Mouse (Mus musculus) megakaryocyte progenitor cell, adult 5-6 weeks (primary cell): ENCODE data around the gene Myl10. TPM values are rescaled to one million over a fixed set of nuclear protein-coding genes. Genes with fewer than 3 reads are reported as not detected.
"Not testable (repeated sequence)": the region's sequence is repeated elsewhere in the genome, so short reads cannot be mapped to it uniquely, and the experiment has no call there.

Experiments
- ATAC-seq: replicated peaks from 2 replicates; pipeline ENCODE4 v1.8.0; 2016; ENCODE audit warnings: mild to moderate bottlenecking, moderate TSS enrichment, inconsistent platforms; ENCODE audit not compliant: poor library complexity
- total RNA-seq, 2 experiments: library from RNA; stranded (forward) in 1 of 2; stranded (reverse) in 1 of 2; fragments of 157-497, 149-512 nt in 1 of 2; fragments of 200-1000 nt in 1 of 2; gene quantifications; 2 replicates each; pipeline versions ENCODE4 v1.2.3 to v1.2.4; 2015 to 2017

Myl10 gene
- total RNA-seq (2015) (0.22 and 0.30 TPM in 2 replicates), total RNA-seq (2017) (0.54 TPM in 1 of 2 replicates, not detected in the other)

DNA sequence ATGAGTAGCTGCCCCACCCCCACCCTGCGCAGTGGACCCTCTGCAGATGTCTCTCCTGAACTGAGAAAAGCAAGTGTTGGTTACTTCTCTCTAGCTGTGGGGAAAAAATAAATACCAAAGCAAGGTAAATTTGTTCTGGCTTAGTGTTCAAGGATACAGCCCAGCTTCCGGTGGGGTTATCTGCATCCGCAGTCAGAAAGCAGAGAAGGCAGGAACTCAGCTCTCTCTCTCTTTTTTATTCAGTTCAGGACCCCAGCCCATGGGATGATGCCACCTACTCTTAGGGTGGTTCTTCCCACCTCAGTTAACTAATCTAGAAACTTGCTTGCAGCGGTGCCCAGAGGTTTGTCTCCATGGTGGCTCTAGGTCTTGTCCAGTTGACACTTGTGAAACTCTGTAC lies at the start of gene Myl10:
Myl10 (plus strand) TSS at position 363 of the 400 bp plus-strand sequence.
- ATAC-seq, result no peak

DNA sequence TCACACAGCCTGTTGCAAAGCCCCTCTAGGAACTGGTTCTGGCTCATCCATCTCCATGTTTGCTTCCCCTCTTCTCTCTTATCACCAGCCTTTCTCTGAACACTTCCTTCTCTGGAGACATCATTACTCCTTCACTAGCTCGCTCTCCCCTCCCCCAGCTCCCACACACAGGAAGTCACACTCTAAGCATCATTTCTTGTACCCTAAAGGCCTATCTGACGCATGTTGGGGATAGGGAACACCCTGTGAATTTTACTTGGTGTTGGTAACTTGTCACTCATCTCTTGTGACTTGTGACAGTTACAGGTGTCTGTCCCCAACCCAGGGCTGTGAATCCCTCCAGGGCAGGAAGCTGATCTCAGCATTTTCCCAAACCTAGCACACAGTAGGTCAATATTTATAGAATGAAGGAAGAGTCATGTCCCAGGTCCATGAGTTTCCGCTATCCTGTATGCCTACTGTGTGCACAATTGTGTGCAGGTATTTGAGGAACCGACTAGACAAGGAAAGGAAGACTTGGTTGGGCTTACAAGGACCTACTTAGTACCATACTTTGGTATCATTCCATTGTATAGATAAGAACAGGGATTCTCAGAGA lies 46.1 kb upstream of the Myl10 start:
- ATAC-seq, result 0 out of 2 replicates have a peak, but pooled peaks have one; percentile 9

DNA sequence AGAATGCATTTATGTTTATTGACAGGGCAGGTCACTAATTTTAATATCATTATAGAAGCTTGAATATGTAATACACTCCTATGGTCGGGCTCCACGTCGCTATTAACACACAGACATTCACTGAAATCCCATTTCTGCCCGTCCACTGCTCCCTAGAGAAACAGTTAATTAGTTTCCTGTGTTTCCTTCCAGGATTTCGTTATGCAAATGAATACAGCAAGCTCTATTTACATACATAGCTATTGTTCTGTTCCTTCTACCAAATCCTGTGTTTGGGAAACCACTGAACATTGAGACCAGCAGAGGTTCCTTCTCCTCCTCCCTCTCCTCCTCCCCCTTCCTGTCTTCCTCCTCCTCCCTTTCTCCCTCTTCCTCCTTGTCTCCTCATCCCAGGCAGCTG lies 43.9 kb upstream of the Myl10 start:
- ATAC-seq, result no peak

DNA sequence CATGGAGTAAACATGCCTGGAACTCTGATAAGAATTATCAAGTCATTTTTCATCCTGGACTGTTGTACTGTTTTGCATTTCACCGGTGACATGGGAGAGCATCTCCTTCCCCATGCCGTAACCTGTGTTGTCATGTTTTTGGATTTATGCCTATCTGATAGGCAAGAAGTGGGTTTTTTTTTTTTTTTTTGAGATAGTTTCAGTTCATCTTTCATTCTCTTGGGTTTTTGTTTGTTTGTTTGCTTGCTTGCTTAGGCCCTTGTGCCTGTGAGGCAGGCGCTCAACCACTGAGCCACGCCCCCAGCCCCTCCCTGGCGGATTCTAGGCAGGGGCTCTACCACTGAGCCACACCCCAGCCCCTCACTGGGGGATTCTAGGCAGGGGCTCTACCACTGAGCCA lies 43.3 kb upstream of the Myl10 start:
- ATAC-seq, result peak; percentile 50

DNA sequence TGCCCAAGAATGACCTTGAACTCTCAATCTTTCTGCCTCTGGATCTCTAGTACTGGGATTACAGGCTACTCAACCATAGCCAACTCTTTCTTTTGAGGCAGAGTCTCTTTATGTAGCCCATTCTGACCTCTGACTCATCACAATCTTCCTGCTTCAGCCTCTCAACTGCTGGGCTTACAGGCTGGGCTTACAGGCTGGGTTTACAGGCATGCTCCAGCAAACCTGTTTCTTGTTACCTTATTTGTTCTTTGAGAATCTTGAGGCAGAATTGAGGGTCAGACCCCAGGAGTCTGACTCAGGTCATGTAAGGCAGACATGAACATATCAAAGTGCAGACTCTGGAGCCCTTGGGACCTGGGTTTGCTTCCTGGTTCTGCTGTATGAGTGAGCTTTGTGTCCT lies 38.5 kb upstream of the Myl10 start:
- ATAC-seq, result no peak

DNA sequence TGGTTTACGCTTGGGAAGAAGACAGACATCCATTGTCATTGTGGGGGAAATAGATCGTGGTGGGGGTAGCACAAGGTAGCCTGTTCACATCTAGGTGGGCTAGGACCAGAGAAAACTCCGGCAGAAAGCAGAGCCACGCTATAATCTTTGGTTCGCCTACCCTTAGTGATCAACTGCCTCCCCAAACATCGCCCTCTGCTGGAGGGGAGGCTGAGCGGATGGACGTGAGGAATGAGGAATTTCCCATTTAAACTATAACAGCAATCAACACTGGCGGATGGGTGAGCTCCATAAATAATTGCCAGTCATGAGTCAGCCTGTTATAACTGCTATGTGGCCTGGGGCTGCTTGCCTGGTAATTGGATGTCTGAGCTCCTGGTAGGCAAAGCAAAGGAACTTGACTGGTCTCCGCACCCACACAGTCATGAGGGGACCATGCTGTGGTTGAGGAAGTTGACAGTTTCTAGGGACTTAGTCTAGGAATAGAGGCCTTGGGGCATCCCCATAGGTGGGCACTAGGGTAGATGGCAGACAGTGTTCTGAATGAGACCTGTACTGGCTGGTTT lies 36.0 kb upstream of the Myl10 start:
- ATAC-seq, result 0 out of 2 replicates have a peak, but pooled peaks have one; percentile 20

DNA sequence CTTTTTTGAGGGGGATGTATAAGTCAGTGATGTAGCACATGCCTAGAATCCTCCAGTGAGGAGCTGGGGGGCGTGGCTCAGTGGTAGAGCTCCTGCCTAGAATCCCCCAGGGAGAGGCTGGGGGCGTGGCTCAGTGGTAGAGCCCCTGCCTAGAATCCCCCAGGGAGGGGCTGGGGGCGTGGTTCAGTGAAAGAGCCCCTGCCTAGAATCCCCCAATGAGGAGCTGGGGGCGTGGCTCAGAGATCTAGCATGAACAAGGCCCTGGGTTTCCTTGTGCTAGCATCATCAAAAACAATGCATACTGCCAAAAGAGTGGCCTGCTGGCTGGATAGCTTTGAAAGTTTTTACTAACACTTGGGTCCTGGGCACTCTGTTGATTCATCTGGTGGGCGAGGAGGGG lies 32.2 kb upstream of the Myl10 start:
- not testable (repeated sequence) for ATAC-seq

DNA sequence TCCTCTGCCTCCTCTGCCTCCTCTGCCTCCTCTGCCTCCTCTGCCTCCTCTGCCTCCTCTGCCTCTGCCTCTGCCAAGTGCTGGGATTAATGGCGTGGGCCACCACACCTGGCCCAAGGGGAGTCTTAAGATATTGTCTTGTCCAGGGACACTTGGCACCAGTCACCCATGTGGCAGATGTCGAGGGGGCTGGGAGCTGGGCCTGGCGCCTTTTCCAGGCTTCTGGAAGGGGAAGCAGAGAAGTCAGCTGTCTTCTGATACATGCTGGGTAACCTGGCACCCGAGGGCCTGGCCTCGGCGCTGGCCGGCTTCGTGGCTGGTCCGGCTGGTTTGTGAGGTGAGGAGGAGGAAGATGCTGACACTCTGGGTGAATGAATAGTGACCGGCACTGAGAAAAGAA lies 30.7 kb upstream of the Myl10 start:
- ATAC-seq, result no peak

DNA sequence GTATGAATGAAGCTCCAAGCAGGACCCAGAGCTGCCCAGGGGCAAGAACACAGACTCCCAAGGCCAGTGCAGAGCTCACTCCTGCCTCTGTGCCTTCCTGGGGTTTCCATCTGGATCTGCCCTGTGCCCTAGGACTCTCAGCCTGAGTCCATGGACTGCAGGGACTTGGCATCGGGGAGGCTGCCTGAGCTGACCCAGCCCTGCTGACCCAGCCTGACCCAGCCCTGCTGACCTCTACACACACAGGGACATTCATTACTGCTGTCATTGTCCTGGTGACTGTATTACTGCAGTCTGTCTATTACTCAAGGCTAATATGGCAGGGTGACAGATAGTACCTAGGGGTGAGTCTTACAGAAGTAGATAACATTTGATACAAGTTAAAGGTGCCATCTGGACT lies 30.1 kb upstream of the Myl10 start:
- ATAC-seq, result no peak

DNA sequence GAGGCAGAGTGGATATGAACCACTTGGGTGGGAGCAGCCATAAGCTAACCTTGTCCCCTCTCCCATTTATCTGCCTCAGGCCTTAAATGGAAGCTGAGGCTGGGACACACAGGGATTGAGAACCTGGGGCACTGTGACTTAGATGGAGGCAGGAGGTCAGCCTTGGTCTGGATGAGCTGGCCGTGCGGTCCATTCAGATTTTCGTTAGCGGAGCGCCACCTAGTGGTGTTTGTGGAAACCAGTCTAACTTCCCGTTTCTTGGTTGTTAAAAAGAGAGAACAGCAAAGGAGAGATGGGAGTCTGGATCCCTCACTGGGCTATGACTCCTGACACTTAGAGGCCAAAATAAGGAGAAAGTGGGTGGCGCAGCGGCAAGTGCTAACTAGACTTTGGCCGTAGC lies 28.4 kb upstream of the Myl10 start:
- peak; percentile 91 for ATAC-seq

DNA sequence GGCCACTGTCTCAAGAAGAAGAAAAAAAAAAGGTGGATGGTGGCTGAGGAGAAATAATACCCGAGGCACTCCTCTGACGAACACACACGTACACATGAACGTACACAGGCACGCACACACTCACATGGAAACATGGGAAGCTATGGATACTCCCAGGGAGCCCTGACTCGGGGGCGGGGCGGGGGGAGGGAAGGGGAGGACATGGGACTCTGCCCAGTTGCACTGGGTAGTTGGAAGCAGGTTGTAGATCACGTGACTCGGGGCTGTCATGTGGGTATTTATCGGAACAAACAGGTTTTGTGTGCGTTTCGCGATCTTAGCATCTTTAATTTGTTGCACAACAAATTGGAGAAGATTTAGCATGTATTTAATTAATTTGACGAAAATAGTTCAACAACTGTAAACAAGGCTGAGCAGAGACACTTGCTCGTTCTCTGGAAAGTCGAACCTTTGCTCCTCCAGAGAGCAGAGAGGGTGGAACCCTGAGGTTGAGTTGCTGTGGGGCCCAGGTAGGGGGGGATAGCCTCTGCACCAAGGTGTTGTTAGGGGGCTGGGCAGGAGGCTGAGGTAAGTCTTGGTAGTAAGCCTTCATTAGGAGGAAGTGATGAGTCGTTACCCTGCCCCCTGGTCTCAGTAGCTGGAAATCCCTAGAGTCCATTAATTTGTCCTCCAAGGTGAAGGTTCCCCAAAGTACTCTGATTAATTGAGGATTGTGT lies 16.5 kb upstream of the Myl10 start:
- no peak for ATAC-seq

DNA sequence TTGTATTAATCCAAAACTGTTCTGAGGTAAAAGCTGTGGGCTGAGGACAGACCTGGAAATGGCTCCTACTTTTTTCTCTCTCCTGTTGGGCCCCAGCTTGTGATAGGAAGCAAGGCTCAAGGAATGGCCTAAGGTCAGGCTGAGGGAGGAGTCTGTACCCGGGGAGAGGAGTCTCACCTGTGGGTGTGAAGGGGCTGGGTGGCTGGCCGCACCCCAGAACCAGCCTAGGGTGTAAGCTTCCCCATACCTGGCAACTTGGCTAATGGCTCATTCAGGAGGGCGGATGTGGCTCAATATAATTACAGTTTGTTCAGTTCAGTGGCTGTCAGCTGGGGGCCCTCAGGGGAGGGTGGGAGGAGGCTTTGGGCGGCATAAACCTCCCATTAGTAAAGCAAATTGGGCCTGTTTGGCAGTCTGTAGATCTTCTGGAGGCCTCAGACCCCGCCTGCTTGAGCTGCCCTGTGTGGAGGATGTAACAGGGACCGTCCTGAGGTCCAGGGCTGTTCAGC lies 14.1 kb upstream of the Myl10 start:
- no peak for ATAC-seq

DNA sequence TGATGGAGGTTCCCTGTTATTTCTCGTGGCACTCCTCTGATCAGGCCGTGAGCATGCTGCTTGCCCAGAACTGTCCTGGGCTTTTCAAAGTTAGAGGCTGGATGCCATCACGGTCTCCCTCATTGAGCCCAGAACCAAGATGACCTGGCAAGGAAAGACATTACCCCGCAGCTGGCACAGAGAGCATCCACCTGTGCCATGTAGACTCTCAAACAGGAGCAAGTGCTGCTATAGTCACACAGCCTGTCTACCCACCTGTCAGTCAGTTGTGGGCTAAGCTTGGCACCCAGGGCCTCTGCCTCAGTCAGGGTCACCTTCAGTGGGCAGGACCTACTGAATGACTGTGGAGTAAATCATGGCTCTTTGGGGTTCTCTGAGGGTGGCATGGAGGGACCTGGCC lies 6.6 kb upstream of the Myl10 start:
- no peak for ATAC-seq

DNA sequence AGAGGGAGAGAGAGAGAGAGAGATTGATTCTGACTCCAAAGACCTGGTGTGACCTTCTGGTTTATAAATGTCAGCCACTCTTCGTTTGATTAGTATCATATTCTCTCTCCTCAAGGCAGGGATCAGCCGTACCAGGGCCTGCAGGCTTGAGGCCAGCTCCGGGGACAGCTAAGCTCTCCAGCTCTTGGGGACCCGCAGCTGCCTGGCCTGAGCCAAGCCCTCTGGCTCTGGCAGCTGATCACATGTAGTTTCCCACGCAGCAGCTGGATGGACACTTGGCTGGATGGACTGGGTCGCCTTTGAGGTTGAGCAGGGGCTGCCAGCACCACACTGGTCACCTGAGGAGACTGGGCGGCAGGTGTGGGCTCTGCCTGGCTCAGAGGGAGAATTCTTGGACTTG lies 5.4 kb upstream of the Myl10 start:
- no peak for ATAC-seq

DNA sequence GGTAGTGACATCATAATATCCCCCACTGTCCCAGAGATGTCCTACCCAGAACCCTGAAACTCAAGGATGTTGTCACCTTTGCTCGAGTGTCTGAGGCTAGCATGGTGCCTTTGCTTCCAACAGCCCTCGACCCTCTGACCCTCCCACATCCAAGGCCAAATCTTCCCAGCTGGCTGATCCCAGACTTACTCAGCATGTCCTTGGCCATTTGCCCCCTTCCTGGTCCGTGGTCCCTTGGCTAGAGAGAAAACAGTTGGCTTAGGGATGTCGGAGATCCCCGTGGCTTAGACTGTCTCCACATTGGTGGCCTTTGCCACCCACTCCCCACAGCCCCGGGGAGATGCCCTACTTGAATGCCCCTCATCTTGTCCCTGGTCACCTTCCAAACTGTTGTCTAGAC lies 4.1 kb upstream of the Myl10 start:
- ATAC-seq, result no peak

DNA sequence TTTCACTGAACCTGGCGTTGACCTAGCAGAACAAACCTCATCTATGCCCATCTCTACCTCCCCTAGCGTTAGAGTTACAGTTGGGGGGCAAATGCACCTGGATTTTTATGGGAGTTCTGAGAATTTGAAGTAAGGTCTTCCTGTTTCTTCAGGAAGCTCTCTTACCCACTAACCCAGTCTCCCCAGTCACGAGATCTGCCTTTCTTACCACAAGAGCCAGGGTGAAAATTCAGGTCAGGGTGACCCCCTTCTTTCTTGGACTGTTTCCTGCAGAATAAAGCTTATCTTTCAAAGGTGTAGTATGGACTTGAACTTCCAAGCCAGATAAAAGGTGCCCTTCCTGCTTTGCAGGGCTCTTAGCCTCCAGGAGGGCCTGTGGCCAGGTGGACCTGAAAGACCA lies 1.8 kb upstream of the Myl10 start:
- ATAC-seq, result no peak

DNA sequence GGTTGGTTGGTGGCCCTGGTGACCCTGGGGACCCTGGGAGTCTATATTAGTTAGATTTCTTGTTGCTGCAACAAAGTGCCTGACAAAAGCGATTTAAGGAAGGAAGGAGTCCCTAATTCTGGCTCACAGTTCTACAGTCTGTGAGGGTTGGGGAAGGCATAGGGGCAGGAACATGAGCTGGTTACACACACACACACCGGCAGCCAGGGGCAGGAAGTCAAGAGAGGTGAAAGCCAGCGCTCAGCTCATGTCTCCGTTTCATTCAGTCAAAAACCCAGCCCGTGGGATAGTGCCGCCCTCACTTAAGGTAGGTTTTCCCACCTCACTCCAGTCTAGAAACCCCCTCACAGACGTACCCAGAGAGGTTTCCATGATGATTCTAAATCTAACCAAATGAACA lies 472 bp downstream of the Myl10 start:
- peak; percentile 50 for ATAC-seq

DNA sequence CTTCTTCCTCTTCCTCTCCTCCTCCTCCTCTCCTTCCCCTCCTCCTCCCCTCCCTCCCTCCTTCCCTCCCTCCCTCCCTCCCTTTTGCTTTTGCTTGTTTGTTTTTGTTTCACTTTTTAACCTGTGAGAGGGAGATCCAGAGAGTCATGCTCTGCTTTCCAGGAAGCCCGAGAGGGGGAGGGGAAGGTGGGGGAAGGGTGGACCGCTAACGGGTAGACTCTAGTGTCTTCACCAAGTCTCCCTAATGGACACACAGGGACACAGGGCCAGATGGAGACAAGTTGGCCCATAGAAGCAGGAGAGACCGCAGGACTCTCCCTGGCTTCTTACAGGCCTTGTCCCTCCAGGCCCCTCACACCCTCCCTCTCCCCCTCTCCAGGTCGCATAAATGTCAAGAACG lies 2.0 kb downstream of the Myl10 start:
- no peak for ATAC-seq

DNA sequence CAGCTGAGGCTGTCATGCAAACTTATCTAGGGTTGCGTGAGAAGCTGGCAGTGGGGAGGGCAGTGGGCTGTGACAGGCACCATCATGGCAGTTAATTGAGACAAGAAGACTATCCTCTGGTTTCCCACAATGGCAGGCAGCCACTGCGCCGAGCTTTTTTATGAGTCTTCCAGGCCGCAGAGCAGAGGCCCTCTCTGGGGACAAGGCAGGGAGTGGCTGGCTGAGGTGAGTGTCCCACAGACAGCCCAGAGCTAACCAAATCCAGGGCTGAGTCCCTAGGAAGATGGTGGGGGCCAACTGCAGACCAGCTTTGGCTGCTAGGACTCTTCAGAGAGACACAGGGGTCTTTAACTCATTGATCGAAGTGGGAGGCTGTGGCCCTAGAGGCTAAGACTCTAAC lies 3.6 kb downstream of the Myl10 start:
- ATAC-seq, result no peak

DNA sequence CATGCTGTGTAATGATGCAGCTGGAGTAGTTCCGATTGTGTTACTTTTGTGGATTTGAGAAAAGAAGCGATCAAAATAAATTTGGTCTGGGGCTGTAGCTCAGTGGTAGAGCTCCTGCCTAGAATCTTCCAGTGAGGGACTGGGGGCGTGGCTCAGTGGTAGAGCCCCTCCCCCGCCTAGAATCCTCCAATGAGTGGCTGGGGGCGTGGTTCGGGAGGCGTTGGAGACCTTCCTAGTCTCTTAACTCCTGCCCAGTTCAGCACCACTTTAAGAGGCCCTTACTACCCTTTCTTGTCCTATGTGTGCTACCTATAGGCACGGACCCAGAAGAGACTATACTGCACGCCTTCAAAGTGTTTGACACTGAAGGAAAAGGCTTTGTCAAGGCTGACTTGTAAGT lies 4.7 kb downstream of the Myl10 start:
- peak; percentile 24; the same call in 1 of the 2 replicates for ATAC-seq

DNA sequence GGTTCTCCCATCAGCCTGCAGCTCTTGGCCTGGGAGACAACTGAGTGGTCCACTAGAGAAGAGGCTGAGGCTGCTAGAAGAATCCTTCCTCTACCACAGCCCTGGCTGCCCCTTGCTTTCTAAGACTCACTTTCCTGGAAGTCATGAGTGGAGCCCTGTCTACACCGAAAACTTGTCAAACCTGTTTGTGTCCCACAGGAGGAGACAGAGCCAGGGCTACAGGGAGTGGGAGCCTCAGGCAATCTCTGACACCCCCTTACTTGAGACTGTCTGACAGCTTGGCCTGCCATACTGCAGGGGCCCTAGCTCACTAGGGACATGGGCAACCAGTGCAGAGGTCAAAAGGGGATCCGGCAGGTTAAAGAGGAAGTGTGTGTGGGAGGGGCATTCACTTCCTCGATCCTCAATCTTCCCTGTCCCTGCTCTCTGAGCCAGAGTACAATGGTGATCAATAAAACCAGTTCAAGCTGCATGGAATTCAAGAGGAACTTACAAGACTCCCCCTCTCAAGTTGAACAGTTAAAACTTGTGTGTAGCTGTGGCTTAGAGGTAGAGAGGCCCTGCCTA lies 9.3 kb downstream of the Myl10 start:
- peak; percentile 63 for ATAC-seq

DNA sequence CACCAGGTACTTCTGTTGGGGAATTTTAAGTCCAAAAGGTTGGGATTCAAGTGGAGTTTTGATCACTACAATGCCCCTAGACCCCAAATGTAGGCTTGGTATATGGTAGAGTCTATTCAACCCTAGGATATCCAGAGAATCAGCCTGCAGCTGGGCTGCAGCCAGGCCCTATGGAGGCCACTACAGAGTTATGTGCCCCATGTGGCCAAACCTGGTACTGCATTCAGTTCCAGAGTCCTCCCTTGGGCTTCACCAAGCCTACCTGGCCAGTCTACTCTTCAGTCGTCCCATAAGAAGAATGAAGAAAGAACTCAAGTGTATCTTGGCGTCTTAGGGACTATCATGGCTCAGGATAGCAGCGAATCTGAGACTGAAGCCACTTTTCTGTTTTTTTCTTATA lies 10.8 kb downstream of the Myl10 start:
- ATAC-seq, result peak; percentile 73
